Mouse (Mus musculus) lung, embryonic 15.5 days (tissue): ENCODE results near the gene Kif21b. TPM values are rescaled to one million over a fixed set of nuclear protein-coding genes. Genes with fewer than 3 reads are reported as not detected.
A peak's percentile ranks its signal among the peaks of the same experiment; 100 is the strongest.

Experiments used
- ATAC-seq: fragments of 200-750 bp; cut with Nextera tagmentation; 2 replicates; pipeline ENCODE4 v1.8.0; 2017; ENCODE audit warnings: moderate number of reproducible peaks, borderline replicate concordance; ENCODE audit not compliant: low FRiP score, low TSS enrichment; ENCODE audit errors: extremely low read depth
- H3K27ac ChIP-seq: fragments of 300-500 bp; sonication (generic); 2 replicates; pipeline ENCODE4 v1.5.1; 2015; ENCODE audit warnings: moderate library complexity, mild to moderate bottlenecking, inconsistent platforms
- H3K27me3 ChIP-seq: fragments of 300-500 bp; sonication (generic); 2 replicates; pipeline ENCODE4 v1.6.1; 2015; ENCODE audit warnings: inconsistent platforms
- H3K36me3 ChIP-seq: fragments of 300-500 bp; sonication (generic); 2 replicates; pipeline ENCODE4 v1.6.1; 2015; ENCODE audit warnings: inconsistent platforms
- H3K4me1 ChIP-seq: fragments of 300-500 bp; sonication (generic); 2 replicates; pipeline ENCODE4 v1.6.1; 2015; ENCODE audit warnings: inconsistent platforms
- H3K4me2 ChIP-seq: fragments of 300-500 bp; sonication (generic); 2 replicates; pipeline ENCODE4 v1.6.1; 2015; ENCODE audit warnings: inconsistent platforms, mild to moderate bottlenecking, moderate library complexity
- H3K4me3 ChIP-seq: fragments of 300-500 bp; sonication (generic); 2 replicates; pipeline ENCODE4 v1.5.1; 2015; ENCODE audit warnings: mild to moderate bottlenecking, inconsistent platforms
- H3K9ac ChIP-seq: fragments of 300-500 bp; sonication (generic); 2 replicates; pipeline ENCODE4 v1.6.1; 2015; ENCODE audit warnings: inconsistent platforms
- H3K9me3 ChIP-seq: fragments of 300-500 bp; sonication (generic); 2 replicates; pipeline ENCODE4 v1.6.1; 2016; ENCODE audit warnings: inconsistent platforms
- WGBS: fragments of 180-500 bp; shearing (Covaris S2); methylation state at CpG from one replicate; pipeline ENCODE4 v1.1.7; 2015; 5-methylcytosine and 5-hydroxymethylcytosine counted together
- polyA plus RNA-seq: library from polyadenylated mRNA; unstranded; fragments of >200 nt; fragmentation: Nextera tagmentation; extraction: Ambion mirVana; gene quantifications from 2 replicates; pipeline ENCODE4 v1.2.1, GENCODE M21; 2015

Kif21b gene
- polyA plus RNA-seq, 1 experiment from 2014 or later: 4.1 TPM

GRCm38 (mm10) chr1:136160930-136161329 lies 29.7 kb downstream of the Kif21b start:
- Histone ChIP-seq H3K36me3 (peaks cover 2% of the 10 kb centered on the region), H3K9me3 (no peaks in the 10 kb centered on the region), H3K4me1 (no peaks in the 10 kb centered on the region), H3K27ac (no peak overlapping the region), H3K4me3 (no peak overlapping the region), H3K4me2 (no peak overlapping the region), H3K9ac (no peak overlapping the region), H3K27me3 (no peaks in the 10 kb centered on the region)
- ATAC-seq: no peak
- 86% methylated on average over 6 of the region's 6 CpGs for WGBS

DNA sequence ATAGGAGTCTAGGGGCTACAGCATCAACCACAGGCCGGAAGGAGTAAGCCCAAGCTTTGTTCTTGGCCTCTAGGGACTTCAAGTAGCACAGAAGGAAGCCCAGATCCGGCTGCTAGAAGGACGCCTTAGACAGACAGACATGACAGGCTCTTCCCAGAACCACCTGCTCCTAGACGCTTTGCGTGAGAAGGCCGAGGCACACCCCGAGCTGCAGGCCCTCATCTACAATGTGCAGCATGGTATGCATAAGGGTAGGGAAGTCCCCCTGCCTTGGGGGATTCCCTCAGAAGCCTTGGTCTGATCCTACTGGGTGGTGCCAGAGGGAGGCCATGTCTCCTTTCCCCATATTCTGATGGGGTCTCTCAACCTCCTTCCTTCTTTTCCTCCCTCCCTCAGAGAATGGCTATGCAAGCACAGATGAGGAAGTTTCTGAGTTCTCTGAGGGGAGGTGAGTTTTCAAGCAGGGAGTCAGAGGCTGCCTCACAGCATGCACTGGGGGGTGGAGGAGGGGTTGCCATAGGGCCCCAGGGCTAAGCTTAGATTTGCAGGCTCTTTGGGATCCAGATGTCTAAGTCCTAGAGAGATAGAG lies 30.2 kb downstream of the Kif21b start:
- Histone ChIP-seq H3K27me3 (no peaks in the 10 kb centered on the region), H3K4me2 (no peak overlapping the region), H3K9me3 (no peaks in the 10 kb centered on the region), H3K9ac (no peak overlapping the region), H3K27ac (no peak overlapping the region), H3K36me3 (no peaks in the 10 kb centered on the region; the same call in none of the 2 replicates), H3K4me3 (no peak overlapping the region), H3K4me1 (no peaks in the 10 kb centered on the region)
- WGBS: 87% methylated on average over 7 of the region's 7 CpGs
- no peak for ATAC-seq

DNA sequence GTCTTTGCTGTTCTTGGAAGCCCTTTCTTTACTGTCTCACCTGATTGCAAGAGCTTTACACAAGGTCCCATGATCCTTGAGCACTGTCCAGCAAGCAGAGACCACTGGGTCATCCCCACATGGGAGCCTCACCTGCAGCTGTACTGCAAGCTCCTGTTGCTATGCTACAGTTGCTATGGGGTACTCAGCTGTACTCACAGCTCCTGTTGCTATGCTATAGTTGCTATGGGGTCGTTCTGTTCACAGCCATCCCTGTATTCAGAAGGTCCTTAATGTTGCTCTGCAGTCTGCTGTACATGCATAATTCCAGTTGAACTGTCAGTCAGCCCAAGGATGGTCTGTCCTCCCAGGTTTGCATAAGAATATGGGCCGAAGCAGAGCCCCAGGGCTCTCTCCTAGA lies 34.2 kb downstream of the Kif21b start:
- no peaks in the 10 kb centered on the region for H3K27me3 ChIP-seq
- no peaks in the 10 kb centered on the region for H3K9me3 ChIP-seq
- ATAC-seq: no peak
- H3K36me3 ChIP-seq: no peaks in the 10 kb centered on the region; the same call in none of the 2 replicates
- no peak overlapping the region for H3K9ac ChIP-seq
- no peak overlapping the region for H3K4me3 ChIP-seq
- H3K4me1 ChIP-seq: no peaks in the 10 kb centered on the region
- no peak overlapping the region for H3K4me2 ChIP-seq
- no peak overlapping the region for H3K27ac ChIP-seq
- 63% methylated on average over 2 of the region's 2 CpGs for WGBS

DNA sequence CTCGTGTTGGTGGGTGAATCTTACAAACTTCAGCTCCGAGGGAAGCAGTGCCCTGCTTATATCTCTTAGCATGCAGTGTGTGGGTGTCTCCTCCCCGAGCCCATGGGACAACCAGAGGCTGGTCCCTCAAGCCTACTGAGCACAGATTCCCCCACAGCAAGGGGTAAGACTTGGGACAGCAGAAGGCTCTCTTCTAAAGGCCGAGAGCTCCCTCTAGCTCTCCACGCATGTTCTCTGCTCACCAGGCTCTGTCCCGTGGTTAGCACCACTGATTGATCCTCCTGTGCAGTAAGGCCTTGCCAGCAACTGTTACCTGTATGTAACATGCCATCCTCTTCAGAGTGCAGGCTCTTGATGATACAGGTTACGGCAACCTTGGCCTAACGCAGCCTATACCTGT lies 36.5 kb downstream of the Kif21b start:
- H3K9ac ChIP-seq: no peak overlapping the region
- peaks cover 3% of the 10 kb centered on the region for H3K36me3 ChIP-seq
- WGBS: 61% methylated on average over 8 of the region's 8 CpGs
- no peak overlapping the region for H3K4me3 ChIP-seq
- no peaks in the 10 kb centered on the region for H3K9me3 ChIP-seq
- no peak for ATAC-seq
- no peak overlapping the region for H3K4me2 ChIP-seq
- H3K27me3 ChIP-seq: no peaks in the 10 kb centered on the region
- H3K27ac ChIP-seq: no peak overlapping the region
- no peaks in the 10 kb centered on the region for H3K4me1 ChIP-seq

DNA sequence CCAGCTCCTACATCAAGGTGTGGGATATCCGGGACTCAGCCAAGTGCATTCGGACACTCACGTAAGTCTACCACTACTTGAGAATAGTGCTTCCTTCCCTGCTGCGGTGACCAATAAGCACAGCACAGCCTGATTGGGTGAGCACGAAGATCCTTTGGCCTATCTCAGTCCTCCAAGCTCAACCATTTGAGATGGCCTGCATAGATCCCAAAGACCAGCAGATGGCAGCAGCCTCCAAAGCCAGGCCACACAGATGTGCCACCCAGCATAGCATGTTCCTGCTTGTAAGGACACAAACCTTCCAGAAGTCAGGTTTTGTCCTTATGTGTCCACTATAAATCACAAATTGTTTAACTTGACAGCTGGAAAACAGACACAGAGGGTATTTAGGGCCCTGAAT lies 38.9 kb downstream of the Kif21b start:
- WGBS: 4% methylated on average over 5 of the region's 5 CpGs
- Histone ChIP-seq H3K36me3 (0 out of 2 replicates have a peak, but pooled peaks cover 3% of the 10 kb centered on the region), H3K4me3 (no peak overlapping the region), H3K9ac (no peak overlapping the region), H3K27me3 (no peaks in the 10 kb centered on the region), H3K9me3 (no peaks in the 10 kb centered on the region), H3K4me1 (peaks cover 14% of the 10 kb centered on the region), H3K4me2 (no peak overlapping the region), H3K27ac (no peak overlapping the region)
- ATAC-seq: peak; percentile 74; the same call in 1 of the 2 replicates

DNA sequence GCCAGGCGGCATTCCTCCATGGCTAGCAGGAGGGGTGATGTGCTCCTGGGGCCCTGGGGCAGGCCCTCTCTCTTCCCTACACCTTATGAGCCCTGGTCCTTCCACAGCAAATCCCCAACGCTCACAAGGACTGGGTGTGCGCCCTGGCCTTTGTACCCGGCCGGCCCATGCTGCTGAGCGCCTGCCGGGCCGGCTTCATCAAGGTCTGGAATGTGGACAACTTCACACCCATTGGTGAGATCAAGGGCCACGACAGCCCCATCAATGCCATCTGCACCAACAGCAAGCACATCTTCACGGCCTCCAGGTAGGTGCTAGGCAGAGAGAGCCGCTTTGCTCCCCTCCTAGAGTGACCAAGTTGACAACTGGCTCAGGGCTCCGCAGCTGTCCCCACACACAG lies 41.5 kb downstream of the Kif21b start:
- Histone ChIP-seq H3K27ac (no peak overlapping the region), H3K9me3 (no peaks in the 10 kb centered on the region), H3K4me1 (peaks cover 14% of the 10 kb centered on the region), H3K36me3 (peaks cover 6% of the 10 kb centered on the region; the same call in 1 of the 2 replicates), H3K4me2 (no peak overlapping the region), H3K9ac (no peak overlapping the region), H3K4me3 (no peak overlapping the region), H3K27me3 (no peaks in the 10 kb centered on the region)
- no peak for ATAC-seq
- 77% methylated on average over 12 of the region's 12 CpGs for WGBS

DNA sequence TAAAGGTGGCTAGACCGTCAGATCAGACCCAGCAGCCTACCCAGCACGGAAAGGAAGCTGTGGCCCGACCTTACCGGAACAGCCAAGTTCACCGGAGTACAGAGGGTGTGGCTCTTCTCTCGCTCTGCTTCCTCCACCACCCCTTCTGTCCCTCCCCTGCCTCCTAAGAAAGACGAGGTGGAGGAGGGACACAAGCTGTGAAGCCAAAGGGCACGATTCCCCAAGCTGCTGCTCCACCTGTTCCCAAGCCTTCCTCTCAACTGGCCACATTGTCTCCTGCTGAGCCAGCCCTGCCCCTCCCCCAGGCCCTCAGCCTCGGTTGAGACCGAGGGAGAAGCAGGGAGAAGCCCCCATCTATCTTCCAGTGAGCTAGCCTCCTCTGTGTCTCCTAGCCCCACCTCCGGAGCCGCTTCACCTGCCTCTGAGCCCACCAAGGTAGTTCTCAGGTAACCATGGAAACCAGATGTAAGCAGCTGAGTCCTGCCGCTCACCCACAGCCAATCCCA lies 43.0 kb downstream of the Kif21b start:
- H3K4me3 ChIP-seq: no peak overlapping the region
- ATAC-seq: 0 out of 2 replicates have a peak, but pooled peaks have one; percentile 4

DNA sequence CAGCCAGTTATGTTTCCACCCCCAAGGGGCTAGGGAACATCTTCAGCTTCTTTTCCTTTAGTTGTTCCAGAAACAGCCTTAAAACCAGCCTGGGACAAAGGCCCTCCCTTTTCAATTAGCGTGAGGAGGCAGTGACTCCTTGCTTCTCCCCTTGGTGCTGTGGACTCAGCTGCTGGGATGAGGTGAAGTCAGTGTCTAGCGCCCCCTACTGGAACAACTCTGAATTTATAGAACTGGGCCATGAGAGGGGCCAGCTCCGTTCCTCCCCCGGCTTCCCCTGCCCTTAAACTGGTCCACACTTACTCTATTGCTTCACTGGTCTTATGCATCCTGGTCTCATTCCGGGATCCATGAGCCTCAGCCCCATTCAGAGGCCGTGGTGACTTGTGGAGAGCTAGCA lies 44.0 kb downstream of the Kif21b start:
- no peak for ATAC-seq
- WGBS: 38% methylated on average over 6 of the region's 6 CpGs

More for the DNA sequence above, 43.0 kb downstream of the Kif21b start:
- H3K4me2 ChIP-seq: peak overlapping the region; percentile 34
- H3K27me3 ChIP-seq: no peaks in the 10 kb centered on the region
- H3K4me1 ChIP-seq: peaks cover 14% of the 10 kb centered on the region
- no peak overlapping the region for H3K27ac ChIP-seq
- WGBS: 30% methylated on average over 13 of the region's 13 CpGs
- no peaks in the 10 kb centered on the region for H3K9me3 ChIP-seq
- H3K9ac ChIP-seq: no peak overlapping the region
- peaks cover 6% of the 10 kb centered on the region; the same call in 1 of the 2 replicates for H3K36me3 ChIP-seq

GRCm38 (mm10) chr1:136177085-136177484 lies 45.9 kb downstream of the Kif21b start:
- H3K27me3 ChIP-seq: no peaks in the 10 kb centered on the region
- ATAC-seq: no peak
- H3K9ac ChIP-seq: no peak overlapping the region
- 71% methylated on average over 2 of the region's 2 CpGs for WGBS
- no peak overlapping the region for H3K4me2 ChIP-seq
- no peak overlapping the region for H3K27ac ChIP-seq
- H3K9me3 ChIP-seq: no peaks in the 10 kb centered on the region
- peaks cover 4% of the 10 kb centered on the region; the same call in 1 of the 2 replicates for H3K36me3 ChIP-seq
- no peak overlapping the region for H3K4me3 ChIP-seq
- peaks cover 14% of the 10 kb centered on the region for H3K4me1 ChIP-seq

More for the DNA sequence above, 44.0 kb downstream of the Kif21b start:
- Histone ChIP-seq H3K36me3 (peaks cover 6% of the 10 kb centered on the region; the same call in 1 of the 2 replicates), H3K27me3 (no peaks in the 10 kb centered on the region), H3K9me3 (no peaks in the 10 kb centered on the region), H3K4me1 (peaks cover 14% of the 10 kb centered on the region), H3K4me3 (no peak overlapping the region), H3K4me2 (no peak overlapping the region), H3K27ac (no peak overlapping the region), H3K9ac (no peak overlapping the region)

GRCm38 (mm10) chr1:136178741-136179140 lies 47.6 kb downstream of the Kif21b start:
- H3K4me2 ChIP-seq: no peak overlapping the region
- H3K4me3 ChIP-seq: no peak overlapping the region
- no peaks in the 10 kb centered on the region for H3K27me3 ChIP-seq
- peaks cover 14% of the 10 kb centered on the region for H3K4me1 ChIP-seq
- ATAC-seq: no peak
- 44% methylated on average over 6 of the region's 6 CpGs for WGBS
- no peak overlapping the region for H3K27ac ChIP-seq
- H3K9ac ChIP-seq: no peak overlapping the region
- H3K9me3 ChIP-seq: no peaks in the 10 kb centered on the region
- peaks cover 4% of the 10 kb centered on the region; the same call in 1 of the 2 replicates for H3K36me3 ChIP-seq

DNA sequence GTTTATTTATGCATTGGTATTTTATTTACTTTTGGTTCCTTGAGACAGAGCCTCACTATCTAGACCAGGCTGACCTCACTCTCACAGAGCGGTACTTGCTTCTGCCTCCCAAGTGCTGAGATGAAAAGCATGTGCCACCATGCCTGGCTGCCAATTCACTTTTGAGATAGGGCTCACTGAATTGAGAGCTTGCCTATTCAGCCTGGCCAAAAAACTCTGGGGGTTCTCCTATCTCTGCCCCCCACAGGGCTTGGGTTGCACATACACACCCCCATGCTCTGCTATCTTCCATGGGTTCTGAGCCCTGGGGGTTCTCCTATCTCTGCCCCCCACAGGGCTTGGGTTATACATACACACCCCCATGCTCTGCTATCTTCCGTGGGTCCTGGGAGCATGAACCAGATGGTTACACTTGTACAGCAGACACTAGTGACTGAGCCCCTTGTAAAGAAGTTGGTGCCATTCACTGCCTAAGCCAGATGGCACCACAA lies 48.4 kb downstream of the Kif21b start:
- Histone ChIP-seq H3K9ac (no peak overlapping the region), H3K27me3 (no peaks in the 10 kb centered on the region), H3K36me3 (peaks cover 4% of the 10 kb centered on the region; the same call in 1 of the 2 replicates), H3K27ac (no peak overlapping the region), H3K4me1 (peaks cover 6% of the 10 kb centered on the region), H3K4me3 (no peak overlapping the region), H3K4me2 (no peak overlapping the region), H3K9me3 (no peaks in the 10 kb centered on the region)
- ATAC-seq: no peak
- WGBS: 42% methylated on average over 2 of the region's 2 CpGs

GRCm38 (mm10) chr1:136190033-136190432 lies 58.8 kb downstream of the Kif21b start:
- Histone ChIP-seq H3K27me3 (no peaks in the 10 kb centered on the region), H3K9me3 (no peaks in the 10 kb centered on the region), H3K27ac (no peak overlapping the region), H3K36me3 (no peaks in the 10 kb centered on the region), H3K9ac (no peak overlapping the region), H3K4me1 (no peaks in the 10 kb centered on the region), H3K4me2 (no peak overlapping the region), H3K4me3 (no peak overlapping the region)
- 90% methylated on average over 5 of the region's 5 CpGs for WGBS
- ATAC-seq: no peak
